Mouse (Mus musculus) 3134 (cell line): Measurements from ENCODE around the gene Ptprm.

ENCODE experiments used
- DNase-seq: peaks from one replicate; pipeline ENCODE4 v3.0.0-alpha.2; 2011; ENCODE audit warnings: low spot score; ENCODE audit not compliant: insufficient read length; ENCODE audit errors: extremely low read depth

Ptprm gene

DNA sequence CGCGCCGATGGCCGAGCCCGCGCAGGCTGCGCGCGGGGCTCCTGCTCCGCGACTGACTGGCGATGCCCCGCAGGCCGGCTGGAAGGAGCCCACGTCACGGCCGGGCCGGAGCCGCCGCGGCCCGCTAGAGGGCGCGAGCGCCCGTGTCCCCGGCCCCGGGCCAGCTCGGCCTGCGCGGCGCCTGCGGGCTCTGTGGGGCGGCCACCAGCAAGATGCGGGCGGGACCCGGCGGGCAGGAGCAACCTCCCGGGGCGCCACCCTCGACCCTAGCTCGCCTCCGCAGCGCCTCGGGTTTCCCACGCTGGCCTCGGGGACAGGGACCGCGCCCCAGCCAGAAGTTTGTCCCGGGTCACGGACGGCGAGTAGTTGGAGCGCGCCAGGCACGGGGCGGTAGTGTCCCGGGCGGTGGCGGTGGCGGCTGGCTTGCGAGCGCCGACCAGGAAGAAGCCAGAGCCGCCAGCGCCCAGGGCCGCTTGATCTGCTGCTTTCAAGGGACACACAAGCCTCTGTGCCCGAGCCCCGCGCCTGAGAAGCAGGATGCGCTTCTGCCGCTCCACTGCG lies at the start of gene Ptprm:
Ptprm (minus strand) TSS at position 7 of the 561 bp plus-strand sequence.
- DNase-seq, result peak; percentile 92

DNA sequence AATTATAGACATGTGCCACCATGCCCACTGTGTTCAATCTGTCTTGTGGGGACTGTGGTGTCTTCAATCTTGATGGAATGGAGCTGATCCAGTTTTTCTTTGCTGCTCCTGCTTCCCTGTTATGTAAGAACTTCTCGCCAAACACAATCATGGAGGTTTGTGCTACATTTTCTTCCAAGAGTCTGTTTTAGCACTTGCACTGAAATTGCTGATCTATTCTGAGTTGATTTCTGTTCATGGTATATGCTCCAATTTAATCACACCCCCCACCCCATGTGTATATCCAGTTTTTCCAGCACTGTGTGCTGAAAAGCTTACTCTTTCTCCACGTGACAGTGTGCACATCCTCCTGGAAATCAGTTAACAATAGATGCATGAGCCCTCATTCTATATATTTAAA lies 41.9 kb upstream of the Ptprm start:
- DNase-seq, result no peak

DNA sequence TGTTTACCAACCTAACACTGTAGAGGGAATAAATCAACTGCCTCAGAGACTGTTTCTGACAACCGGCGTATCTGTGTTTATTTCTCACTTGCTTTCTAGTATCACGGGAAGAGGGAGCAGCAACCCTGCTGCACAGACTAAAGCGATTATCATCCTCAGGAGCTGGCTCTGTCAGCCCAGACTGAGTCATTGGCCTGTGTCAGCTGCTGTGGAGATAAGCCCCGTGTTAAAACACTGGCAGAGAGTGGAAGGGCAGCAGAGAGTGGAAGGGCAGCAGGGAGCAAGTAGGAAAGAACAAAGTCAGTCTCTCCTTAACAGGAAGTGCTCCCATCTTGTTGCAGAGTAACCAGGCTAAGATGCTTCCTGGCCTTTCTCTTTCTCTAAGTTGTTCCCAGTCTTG lies 36.6 kb upstream of the Ptprm start:
- no peak for DNase-seq

DNA sequence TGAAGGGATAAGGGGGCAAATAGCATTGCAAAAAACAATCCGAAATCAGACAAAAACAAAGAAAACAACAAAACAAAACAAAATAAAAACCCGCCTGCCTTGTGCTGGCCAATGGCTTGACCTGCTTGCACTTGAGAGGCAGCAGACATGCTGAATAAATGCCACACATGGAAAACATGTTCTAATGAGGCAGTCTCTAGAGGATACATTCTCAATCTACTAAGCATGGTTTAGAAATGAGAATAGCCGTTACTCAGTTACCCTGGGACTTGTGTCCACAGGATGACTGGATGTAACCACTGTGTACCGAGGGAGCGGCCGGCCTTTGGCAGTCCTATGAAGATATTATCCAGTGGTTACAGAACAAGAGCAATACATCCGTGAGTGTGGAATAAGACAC lies 33.9 kb upstream of the Ptprm start:
- DNase-seq, result no peak

DNA sequence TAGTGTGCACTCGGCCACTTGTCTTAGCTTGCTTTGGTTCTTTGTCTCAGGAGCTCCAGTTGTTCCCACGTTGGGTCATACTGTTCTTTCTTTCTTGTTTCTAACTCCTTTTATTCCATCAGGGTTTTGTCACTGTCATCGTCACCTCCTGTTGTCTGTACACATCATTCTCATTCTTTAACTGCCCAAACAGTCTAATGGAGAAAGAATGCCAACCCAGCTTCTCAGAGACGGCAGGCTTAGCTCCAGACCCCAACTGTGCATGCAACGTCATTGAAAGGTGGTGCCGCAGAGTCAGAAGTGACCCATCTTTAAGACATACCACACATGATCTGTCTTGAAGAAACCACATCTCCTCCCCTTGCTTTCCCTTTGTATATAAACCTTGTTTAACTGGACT lies 31.0 kb upstream of the Ptprm start:
- DNase-seq, result no peak

DNA sequence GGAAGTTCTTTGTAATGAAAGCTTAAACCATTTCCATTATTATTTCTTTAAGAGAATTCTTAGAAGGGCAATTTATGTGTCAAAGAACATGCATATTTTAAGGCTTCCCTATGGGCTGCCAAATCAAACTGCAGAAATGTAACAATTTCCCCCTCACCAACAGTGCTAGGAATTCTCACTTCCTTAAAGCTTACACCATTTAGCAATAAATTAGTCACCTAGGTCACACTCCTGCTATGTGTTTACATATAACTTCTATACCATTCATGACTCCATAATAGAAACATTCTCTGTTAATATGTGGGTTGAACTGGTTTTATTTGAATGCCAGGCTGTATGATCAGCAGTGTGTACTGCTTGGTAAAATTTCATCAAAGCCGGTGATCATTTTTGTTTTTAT lies 29.4 kb upstream of the Ptprm start:
- no peak for DNase-seq

DNA sequence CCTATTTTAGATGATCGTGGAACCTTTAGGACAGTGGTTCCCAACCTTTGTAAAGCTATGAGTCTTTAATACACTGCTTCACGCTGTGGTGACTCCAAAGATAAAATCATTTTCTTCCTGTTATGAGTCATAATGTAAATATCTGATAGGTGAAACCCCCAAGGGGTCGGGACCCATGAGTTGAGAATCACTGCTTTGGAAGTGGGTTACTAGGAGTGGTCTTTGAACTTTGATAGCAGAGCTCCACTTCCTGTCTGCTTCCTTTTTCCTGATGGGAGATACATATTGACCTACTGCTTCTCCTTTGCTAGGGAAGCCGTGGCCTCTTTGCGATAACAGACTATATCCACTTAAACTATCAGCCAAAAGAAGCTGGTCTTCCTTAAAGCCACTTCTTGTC lies 27.4 kb upstream of the Ptprm start:
- no peak for DNase-seq

DNA sequence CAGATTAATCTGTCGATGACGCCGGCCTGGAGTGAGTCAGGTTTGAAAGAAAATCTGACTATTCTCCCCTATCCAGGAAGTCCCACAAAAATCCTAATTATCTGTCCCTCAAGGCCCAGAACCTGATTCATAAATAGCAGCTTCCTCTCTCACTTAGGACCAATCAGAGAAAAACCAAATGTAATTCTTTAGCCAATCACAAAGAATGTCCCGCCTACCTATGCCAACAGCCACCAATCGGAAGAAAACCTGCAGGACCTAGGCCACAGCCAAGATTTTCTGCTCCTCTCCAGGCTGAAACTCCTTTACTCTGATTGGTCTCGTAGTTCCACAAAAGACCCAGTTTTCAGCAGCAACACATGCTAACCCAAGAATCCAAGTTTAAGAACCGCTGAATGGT lies 13.6 kb upstream of the Ptprm start:
- peak; percentile 56 for DNase-seq

DNA sequence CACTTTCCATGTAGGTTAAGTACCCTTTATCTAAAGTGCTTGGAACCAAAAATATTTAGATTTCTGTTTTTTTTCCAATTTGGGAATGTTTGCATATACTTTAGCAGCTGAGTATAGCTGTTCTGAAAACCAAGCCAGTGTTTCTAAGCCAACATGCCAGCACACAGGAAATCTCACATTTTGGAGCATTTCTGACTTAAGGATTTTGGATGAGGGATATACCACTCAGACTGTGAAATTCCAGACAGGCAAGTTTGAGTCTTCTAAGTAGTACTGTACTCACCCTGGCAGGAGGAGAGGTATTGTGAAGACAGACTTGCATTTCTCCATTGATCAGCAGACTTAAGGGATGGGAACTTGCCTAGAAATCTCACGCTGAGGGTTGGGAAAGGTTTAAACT lies 10.2 kb upstream of the Ptprm start:
- DNase-seq, result no peak

DNA sequence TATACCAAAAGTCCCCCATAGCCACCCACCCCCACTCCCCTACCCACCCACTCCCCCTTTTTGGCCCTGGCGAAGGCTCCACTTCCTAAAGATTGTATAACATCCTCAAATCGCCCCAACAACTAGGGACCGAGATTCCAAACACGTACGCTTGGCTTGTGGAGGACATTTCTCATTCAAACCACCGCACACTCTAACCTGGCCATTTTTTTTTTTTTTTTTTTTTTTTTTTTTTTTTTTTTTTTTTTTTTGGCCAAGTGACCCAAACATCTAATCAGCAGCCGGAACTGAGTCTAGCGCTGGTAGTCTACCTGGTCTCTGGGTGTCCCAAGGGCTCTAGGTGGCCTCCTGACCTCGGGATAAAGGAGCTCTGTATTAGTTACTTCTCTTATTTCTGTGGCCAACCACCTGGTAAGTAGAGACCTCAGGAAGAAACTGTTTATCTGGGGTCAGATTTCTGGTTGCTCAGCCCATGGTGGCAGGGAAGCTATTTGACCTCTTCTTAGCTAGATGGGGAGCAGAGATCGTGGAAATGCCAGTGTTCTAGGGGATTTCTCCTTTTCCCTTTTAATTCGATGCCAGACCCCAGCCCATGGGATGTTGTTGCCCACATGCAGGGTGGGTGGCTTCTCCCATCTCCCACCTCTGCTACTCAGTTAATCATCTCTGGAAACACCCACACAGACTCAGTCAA lies 9.3 kb upstream of the Ptprm start:
- DNase-seq, result no peak

DNA sequence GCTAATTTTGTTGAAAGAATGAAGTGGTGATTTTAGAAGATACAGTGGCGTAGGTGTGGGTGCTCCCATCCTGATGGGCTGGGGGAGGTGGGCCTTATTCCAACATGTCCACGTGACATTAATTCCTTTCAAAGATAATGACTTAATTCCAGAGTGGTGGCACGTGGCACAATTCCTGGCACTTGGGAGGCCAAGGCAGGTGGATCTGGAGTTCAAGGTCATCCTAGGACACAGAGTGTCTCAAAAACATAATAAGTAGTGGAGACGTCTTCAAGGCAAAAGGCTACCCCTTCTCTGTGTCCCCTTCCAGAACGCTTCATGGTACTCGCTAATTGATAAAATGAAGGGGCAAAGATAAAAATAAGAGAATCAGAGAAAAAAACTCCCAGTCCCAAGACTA lies 7.9 kb upstream of the Ptprm start:
- DNase-seq, result no peak

DNA sequence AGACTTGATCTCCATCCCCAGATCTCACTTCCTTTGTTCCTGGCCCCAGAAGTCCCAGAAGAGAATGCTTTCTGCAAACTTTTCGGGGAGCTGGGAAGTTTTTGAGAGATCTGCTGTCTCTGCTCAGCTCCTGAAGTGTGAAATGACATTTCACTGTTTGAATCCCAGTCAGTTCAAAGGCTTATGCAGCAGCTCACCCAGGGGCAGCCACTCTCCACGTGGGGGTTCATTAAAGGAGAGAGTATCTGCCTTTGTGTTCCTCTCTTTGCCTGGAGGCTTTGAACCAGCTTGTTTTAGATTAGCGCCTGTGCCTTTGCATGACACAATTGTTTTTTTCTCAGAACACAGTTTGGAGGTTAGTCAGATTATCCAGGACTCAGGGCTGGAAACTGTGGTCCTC lies 6.3 kb upstream of the Ptprm start:
- DNase-seq, result no peak

DNA sequence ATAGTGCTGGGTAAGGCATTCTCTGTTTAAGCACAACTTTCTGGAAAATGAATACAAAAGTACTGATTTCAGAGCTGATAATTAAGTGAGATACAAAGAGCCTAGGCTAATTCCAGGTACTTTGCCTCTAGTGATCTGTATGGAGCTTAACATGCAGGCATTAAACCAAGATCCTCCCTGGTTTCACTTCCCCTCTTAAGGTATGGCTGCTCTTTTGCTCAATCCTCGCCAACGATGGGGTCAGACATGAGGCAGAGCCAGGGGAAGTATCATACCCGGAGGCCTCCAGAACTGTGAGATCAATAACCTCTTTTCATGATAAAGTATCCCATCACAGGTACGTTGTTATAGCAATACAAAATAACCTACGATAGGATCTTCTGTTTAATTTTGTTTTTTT lies 5.3 kb upstream of the Ptprm start:
- DNase-seq, result no peak

DNA sequence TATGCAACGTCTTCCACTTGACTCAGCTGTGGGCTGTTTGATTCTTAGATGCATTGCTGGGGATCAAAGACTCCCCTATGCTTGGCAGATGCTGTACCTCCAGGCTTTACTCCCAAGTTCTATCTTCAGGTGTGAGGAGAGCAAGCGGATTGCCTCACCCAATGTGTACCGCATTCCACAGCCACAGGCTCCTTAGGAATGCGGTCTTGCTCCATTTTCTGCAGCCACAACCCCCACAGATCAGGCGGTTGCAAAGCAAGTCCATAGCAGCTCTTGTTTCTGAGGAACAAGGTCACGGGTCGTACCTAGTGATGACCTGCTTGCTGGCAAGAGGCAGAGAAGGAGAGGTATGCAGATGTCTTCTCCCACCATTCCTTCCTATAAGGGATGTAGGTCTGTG lies 4.3 kb upstream of the Ptprm start:
- DNase-seq, result no peak

DNA sequence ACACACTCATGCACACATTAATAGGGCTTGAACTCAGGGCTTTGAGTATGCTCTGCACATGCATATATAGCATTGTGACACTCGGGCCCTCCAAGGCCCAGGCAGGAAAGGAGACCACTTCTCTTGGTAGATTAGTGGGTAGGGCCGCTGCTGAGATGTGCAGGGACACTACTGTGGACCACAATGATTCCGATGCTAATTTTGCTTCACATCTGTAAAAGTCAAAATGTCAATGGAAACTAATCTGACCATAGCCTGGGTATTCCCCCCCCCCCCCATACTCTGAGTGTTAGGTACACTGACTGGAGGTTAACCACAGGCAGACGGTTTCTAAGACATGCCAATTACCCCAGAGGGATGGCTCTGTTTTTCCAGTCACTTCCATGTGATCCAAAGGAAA lies 2.9 kb upstream of the Ptprm start:
- no peak for DNase-seq

DNA sequence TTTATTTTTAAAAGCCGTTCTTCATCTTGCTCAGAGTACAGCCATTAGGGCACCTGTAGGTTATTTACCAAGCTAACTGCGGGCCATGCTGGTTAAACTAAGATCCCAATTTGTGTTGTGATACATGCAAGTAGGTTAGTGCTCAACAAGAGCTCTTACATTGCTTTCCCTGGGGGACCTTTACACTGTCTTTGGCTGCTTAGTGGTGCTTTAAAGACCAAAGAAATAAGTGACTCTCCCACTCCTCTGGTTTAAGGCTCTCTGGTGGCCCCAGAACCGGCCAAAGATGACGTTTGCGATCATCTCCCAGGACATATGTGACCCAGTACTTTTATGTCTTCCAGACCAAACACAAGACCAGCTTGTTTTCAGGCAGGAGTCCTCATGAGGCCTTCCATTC lies 994 bp upstream of the Ptprm start:
- no peak for DNase-seq

DNA sequence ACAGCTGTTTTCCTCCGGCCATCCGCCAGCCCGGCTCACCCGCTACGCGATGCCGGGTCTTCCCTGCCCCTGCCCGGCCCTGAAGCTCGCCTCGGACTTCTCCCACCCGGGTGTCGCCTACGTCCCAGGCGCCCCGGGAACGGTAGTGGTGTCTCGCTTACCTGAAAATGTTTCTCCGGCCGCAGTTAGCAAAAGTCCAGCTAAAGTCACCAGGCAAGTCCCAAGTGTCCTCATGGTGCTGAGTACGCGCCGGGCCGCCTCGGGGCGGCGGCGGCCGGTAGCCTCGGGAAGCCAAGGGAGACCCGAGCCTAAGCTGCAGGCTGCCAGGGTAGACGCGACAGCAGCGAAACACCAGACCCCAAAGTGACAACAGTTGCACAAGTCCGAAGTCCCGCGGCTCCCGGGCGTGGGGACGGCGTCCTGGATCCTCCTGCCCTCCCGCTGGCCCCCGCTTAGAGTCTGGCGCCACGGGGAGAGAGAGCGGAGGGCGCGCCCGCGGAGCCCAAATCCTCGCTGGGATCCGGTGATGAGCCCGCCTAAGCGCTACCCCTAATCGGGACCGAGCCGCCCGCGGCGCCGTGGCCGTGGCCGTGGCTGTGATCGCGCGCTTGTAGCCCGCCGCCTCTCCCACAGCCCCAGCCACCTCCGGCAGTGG lies 334 bp downstream of the Ptprm start:
- peak; percentile 85 for DNase-seq

DNA sequence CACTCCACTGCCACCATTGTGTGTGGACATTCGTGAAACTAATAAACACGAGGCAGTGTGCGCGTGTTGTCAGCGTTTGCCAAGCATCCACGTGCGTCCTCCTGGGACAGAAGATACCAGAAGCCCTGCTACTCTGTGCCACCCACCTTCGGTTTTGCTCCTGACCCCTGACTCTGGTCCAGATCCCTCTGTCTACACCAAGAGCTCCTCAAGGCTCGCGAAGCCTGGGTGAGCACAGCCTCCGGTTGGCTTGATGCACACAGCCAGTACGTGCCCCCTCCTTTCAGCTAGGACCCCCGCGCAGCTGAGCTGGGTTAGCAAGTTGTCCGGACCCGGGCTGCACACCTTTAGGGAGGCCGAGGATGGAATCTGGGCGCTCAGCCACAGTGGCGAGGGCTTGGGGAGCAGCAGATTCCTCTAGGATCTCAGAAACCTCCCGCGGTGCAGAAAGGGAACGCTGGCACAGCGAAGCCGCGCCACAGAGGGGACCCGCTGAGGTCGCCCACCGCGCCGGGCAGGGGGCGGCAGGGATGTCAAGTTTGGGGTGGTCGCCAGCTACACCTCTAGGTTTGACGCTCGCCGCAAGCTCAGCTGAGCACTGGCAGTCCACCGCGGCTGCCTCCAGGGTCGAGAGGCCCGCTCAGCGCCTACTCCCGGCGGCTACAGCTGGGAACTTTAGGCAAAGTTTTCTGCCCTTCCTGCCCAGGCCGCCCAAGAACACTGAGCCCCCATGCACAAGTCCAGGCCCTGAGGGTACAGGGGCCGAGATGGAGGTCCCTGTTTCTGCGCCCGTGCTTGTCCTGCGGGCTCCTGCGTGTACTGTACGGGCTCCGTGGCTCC lies 1.1 kb downstream of the Ptprm start:
- peak; percentile 83 for DNase-seq

DNA sequence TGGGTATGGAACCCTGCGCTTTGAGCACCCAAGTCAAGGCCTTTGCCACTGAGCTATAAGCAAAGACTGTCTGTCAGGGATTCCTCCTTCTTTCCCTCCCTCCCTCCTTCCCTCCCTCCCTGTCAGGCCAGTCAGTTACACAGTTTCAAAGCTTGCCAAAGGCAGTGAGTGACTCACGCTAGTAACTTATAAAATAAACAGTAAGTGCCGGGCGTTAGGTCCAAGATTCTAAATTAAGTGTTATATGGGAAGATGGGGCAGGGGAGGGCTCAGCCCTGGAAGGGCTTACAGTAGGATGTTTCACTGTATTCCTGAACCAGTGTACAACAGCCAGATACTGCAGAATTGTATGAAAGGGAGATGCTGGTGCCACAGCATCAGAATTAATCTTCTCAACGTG lies 2.8 kb downstream of the Ptprm start:
- peak; percentile 71 for DNase-seq

DNA sequence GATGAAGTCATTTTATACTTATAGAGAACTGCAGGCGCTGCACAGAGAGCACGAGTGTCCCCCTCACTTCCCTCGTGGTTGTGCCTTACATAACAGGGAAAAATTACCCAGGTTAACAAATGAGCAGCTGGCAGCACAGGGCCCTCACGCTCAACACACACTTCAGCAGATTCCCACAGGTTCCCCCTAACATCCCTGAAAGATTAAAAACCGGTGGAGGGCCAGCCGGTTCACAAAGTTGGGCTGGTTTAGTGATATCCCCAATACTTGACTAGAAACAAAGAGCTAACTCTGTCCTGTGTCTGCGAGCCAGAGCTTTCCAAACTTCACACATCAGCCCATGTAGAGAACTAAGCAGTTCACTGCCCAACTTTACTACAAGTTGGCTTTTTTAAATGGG lies 3.7 kb downstream of the Ptprm start:
- DNase-seq, result no peak

DNA sequence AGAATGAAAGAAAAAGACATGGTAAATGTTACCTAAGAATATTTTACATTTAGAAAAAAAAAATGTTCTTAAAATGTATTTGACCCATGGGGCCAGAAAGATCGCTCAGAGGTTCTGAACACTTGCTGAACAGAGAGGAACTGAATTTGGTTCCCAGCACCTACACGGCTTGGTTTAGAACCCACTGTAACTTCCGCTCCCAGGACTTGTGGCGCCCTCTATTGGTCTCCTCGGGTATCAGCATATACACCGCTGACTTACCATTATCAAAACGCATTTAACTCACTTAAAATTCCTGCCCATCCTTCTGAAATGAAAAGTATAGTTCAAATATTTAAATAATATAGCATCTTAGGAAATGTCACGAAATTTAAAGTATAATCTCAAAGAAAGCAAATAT lies 4.7 kb downstream of the Ptprm start:
- no peak for DNase-seq

DNA sequence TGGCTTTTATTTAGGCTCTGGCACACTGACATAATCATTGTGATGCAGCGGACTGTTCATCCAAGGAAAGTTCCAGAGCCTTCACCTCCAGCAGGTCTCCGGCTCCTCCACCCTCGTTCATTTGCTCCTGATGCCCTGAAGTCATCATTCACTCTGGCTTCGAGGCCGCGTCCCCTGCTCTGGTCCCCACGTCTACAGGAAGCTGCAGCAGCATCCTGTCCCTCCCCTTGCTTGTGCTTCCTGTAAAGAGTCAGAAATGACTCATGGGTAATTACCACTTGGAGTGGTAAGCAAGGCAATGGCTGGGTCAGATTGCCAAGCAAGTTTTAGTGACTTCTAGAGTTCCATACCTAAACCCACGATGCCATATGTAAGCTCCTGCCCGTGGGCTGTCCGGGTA lies 7.3 kb downstream of the Ptprm start:
- DNase-seq, result no peak
